Mouse (Mus musculus) stomach, postnatal 0 days (tissue): Measurements from ENCODE around the gene Napepld.

ENCODE experiments used
- CTCF ChIP-seq: IDR thresholded peaks from 2 replicates; pipeline ENCODE4 v1.5.1; 2016; ENCODE audit warnings: antibody characterized with exemption, low read depth, mild to moderate bottlenecking, moderate library complexity
- EP300 ChIP-seq: optimal IDR thresholded peaks from 2 replicates; pipeline ENCODE3; 2016; ENCODE audit warnings: antibody characterized with exemption

GRCm38 (mm10) chr5:21745966-21746365 lies 44.8 kb upstream of the Napepld start:
- TF ChIP-seq CTCF (no peak), EP300 (no peak)
